Mouse (Mus musculus) hindbrain, embryonic 11.5 days (tissue): ENCODE measurements around the gene Golga1. TPM values are rescaled to one million over a fixed set of nuclear protein-coding genes. Genes with fewer than 3 reads are reported as not detected.

ENCODE experiments used
- ATAC-seq: fragments of 200-750 bp; cut with Nextera tagmentation; 2 replicates; pipeline ENCODE4 v1.8.0; 2017; ENCODE audit warnings: mild to moderate bottlenecking, moderate TSS enrichment, moderate library complexity; ENCODE audit not compliant: low FRiP score
- DNase-seq: peaks from one replicate; pipeline ENCODE4 v3.0.0-alpha.2; 2015; ENCODE audit warnings: low spot score
- H3K27ac ChIP-seq: fragments of 300-500 bp; sonication (generic); 2 replicates; pipeline ENCODE4 v1.5.1; 2014; ENCODE audit warnings: mild to moderate bottlenecking, low read depth, low read length
- H3K27me3 ChIP-seq: fragments of 300-500 bp; sonication (generic); 2 replicates; pipeline ENCODE4 v1.6.1; 2014; ENCODE audit warnings: mild to moderate bottlenecking, low read length, moderate library complexity, mixed read lengths; ENCODE audit not compliant: control insufficient read depth, insufficient read depth
- H3K36me3 ChIP-seq: fragments of 300-500 bp; sonication (generic); 2 replicates; pipeline ENCODE4 v1.6.1; 2014; ENCODE audit warnings: mild to moderate bottlenecking, low read length, moderate library complexity, mixed read lengths; ENCODE audit not compliant: control insufficient read depth, insufficient read depth
- H3K4me1 ChIP-seq: fragments of 300-500 bp; sonication (generic); replicated peaks from 2 replicates; pipeline ENCODE4 v1.6.1; 2014; ENCODE audit warnings: low read length, mixed read lengths; ENCODE audit not compliant: control insufficient read depth, insufficient read depth
- H3K4me2 ChIP-seq: fragments of 300-500 bp; sonication (generic); replicated peaks from 2 replicates; pipeline ENCODE4 v1.6.1; 2014; ENCODE audit warnings: mild to moderate bottlenecking, low read depth, low read length
- H3K4me3 ChIP-seq: fragments of 300-500 bp; sonication (generic); 2 replicates; pipeline ENCODE4 v1.5.1; 2014; ENCODE audit warnings: low read depth, low read length
- H3K9ac ChIP-seq: fragments of 300-500 bp; sonication (generic); 2 replicates; pipeline ENCODE4 v1.6.1; 2014; ENCODE audit warnings: low read depth, low read length
- H3K9me3 ChIP-seq: fragments of 300-500 bp; sonication (generic); 2 replicates; pipeline ENCODE4 v1.6.1; 2016; ENCODE audit warnings: low read length; ENCODE audit not compliant: control insufficient read depth
- WGBS: fragments of 180-500 bp; shearing (Covaris S2); extraction: QIAGEN DNeasy Blood & Tissue Kit; methylation state at CpG from one replicate; pipeline ENCODE4 v1.1.7; 2014; 5-methylcytosine and 5-hydroxymethylcytosine counted together
- polyA plus RNA-seq: library from polyadenylated mRNA; unstranded; fragments of >200 nt; fragmentation: Nextera tagmentation; extraction: Ambion mirVana; gene quantifications from 2 replicates; pipeline ENCODE4 v1.2.1, GENCODE M21; 2014

Golga1 gene
- polyA plus RNA-seq, 1 experiment from 2014 or later = 37.3 TPM

DNA sequence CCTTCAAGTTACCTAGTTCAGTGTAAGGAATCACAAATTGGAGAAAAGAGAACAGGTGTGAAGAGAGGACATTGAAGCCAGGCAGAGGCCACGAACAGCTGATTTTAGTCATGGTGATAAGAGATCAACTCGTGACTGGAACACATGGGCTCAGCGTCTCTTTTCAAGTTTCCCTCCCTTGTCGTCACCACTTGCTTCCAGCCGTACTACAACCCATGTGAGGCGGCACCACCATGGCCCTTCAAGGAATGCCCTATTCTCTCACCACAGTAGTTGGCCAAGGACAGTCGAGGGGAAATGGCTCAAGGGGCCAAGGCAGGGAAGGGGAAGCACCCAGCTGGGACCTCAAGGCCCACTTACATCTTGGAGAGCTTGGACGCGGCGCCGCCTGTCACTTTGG is 61.0 kb downstream of the Golga1 start:
- Histone ChIP-seq H3K27me3 (no peaks in the 10 kb centered on the region), H3K9ac (peak overlapping the region; percentile 91), H3K4me1 (peaks cover 13% of the 10 kb centered on the region), H3K9me3 (no peaks in the 10 kb centered on the region), H3K36me3 (peaks cover 15% of the 10 kb centered on the region), H3K4me2 (peak overlapping the region; percentile 91), H3K4me3 (peak overlapping the region; percentile 83), H3K27ac (peak overlapping the region; percentile 73)
- 0% methylated on average over 11 of the region's 11 CpGs for WGBS
- ATAC-seq (peak; percentile 7; the same call in 1 of the 2 replicates), DNase-seq (peak; percentile 56)

DNA sequence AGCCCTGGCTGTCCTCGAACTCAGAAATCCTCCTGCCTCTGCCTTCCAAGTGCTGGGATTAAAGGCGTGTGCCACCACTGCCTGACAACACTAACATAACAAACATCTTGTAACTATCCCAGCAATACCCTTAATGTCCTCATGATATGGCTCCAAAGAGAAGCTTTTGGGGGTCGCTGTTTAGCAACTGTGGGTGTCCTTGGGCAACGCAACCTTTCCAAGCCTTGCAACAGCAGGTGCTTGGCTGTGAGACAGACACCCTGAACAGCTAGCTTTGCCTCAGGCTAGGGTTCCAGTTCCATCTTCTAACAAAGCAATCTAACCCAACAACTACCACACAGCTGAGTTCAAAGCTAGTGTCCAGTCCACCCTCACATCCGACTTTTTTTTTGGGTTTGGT is 61.8 kb downstream of the Golga1 start:
- peak overlapping the region; percentile 91 for H3K9ac ChIP-seq
- no peak overlapping the region for H3K27ac ChIP-seq
- H3K4me3 ChIP-seq = peak overlapping the region; percentile 83
- H3K4me1 ChIP-seq = peaks cover 10% of the 10 kb centered on the region
- WGBS = 65% methylated on average over 5 of the region's 5 CpGs
- H3K4me2 ChIP-seq = peak overlapping the region; percentile 91
- H3K36me3 ChIP-seq = peaks cover 15% of the 10 kb centered on the region
- ATAC-seq (no peak), DNase-seq (no peak)
- H3K9me3 ChIP-seq = no peaks in the 10 kb centered on the region
- H3K27me3 ChIP-seq = no peaks in the 10 kb centered on the region

DNA sequence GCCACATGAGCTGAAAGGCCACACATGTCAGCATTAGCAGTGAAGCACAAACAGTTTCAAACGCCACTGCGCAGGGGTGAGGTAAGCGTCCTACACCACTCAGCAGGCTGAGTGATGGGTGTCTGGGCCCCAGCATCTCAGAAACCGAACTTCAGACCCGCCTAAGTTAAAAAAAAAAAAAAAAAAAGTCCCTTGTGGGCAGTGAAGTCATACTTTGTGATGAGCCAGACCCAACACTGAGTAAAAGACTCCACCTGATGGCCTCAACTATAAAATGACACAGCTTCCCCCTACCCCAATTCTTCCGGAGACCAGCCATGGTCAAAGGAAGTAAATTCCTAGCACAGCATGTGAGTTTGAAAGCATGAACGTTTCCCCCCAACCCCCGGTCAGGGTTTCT is 62.2 kb downstream of the Golga1 start:
- WGBS = 52% methylated on average over 8 of the region's 8 CpGs
- H3K4me1 ChIP-seq = peaks cover 10% of the 10 kb centered on the region
- DNase-seq (no peak), ATAC-seq (no peak)
- no peak overlapping the region for H3K9ac ChIP-seq
- no peak overlapping the region for H3K27ac ChIP-seq
- H3K36me3 ChIP-seq = peaks cover 15% of the 10 kb centered on the region
- H3K4me2 ChIP-seq = peak overlapping the region; percentile 91
- peak overlapping the region; percentile 83; the same call in 1 of the 2 replicates for H3K4me3 ChIP-seq
- no peaks in the 10 kb centered on the region for H3K27me3 ChIP-seq
- no peaks in the 10 kb centered on the region for H3K9me3 ChIP-seq

DNA sequence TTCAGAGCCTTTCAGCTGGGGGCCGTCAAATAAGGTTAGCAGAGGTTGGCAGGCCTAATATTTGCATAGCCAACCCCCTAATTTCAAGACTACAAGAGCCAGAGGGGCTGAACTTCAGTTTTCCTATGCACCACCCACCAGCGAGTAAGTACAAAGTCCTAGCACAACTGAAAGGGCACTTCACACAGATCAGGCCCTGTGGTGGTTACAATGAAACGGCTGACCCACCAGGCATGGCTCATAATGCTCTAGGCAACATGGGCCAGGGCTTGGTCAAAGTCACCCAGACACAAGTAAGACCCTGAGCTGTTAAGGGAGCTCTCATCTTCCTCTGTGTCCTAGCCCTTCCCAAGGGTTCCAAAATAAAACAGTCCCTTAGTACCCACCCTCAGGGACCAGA is 63.5 kb downstream of the Golga1 start:
- Histone ChIP-seq H3K27ac (no peak overlapping the region), H3K4me3 (no peak overlapping the region), H3K9me3 (no peaks in the 10 kb centered on the region), H3K4me2 (no peak overlapping the region), H3K4me1 (peaks cover 13% of the 10 kb centered on the region), H3K36me3 (peaks cover 15% of the 10 kb centered on the region), H3K27me3 (no peaks in the 10 kb centered on the region), H3K9ac (no peak overlapping the region)
- DNase-seq (no peak), ATAC-seq (no peak)
- WGBS = 82% methylated on average over 3 of the region's 3 CpGs

GRCm38 (mm10) chr2:39000587-39000919 is 64.8 kb downstream of the Golga1 start:
- Histone ChIP-seq H3K27ac (no peak overlapping the region), H3K27me3 (no peaks in the 10 kb centered on the region), H3K4me1 (peaks cover 11% of the 10 kb centered on the region), H3K9ac (no peak overlapping the region), H3K9me3 (no peaks in the 10 kb centered on the region), H3K4me2 (no peak overlapping the region), H3K36me3 (peaks cover 15% of the 10 kb centered on the region), H3K4me3 (no peak overlapping the region)
- ATAC-seq (no peak), DNase-seq (no peak)
- 84% methylated on average over 4 of the region's 4 CpGs for WGBS

GRCm38 (mm10) chr2:38999910-39000586 is 65.3 kb downstream of the Golga1 start:
- H3K27ac ChIP-seq = no peak overlapping the region
- H3K9ac ChIP-seq = no peak overlapping the region
- peaks cover 11% of the 10 kb centered on the region for H3K4me1 ChIP-seq
- DNase-seq (no peak), ATAC-seq (no peak)
- 75% methylated on average over 8 of the region's 8 CpGs for WGBS
- H3K27me3 ChIP-seq = no peaks in the 10 kb centered on the region
- peaks cover 15% of the 10 kb centered on the region for H3K36me3 ChIP-seq
- H3K4me3 ChIP-seq = no peak overlapping the region
- no peak overlapping the region for H3K4me2 ChIP-seq
- H3K9me3 ChIP-seq = no peaks in the 10 kb centered on the region

DNA sequence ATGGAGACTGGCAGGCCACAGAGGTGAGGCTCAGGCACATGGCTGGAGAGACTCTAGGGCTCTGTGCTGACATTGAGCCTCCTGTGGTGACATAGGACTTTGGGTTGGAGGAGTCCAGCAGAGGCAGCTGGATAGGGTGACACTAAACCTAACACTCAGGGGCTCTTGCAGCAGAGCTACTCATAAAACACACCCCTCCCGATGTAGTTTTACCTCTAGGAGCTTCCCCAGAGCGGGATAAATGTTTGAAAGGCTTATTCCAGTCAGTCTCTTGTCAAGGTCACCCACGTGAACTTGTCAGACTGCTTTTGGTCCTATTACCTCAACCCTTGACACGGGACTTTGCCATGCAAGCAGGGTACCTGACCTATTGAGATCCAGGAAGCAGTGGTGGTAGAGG is 66.0 kb downstream of the Golga1 start:
- Histone ChIP-seq H3K4me1 (peaks cover 11% of the 10 kb centered on the region), H3K27me3 (no peaks in the 10 kb centered on the region), H3K36me3 (peaks cover 15% of the 10 kb centered on the region), H3K4me3 (no peak overlapping the region), H3K4me2 (no peak overlapping the region), H3K9me3 (no peaks in the 10 kb centered on the region), H3K9ac (no peak overlapping the region), H3K27ac (no peak overlapping the region)
- no peak for DNase-seq
- no peak for ATAC-seq
- 51% methylated on average over 4 of the region's 4 CpGs for WGBS

GRCm38 (mm10) chr2:38997386-38998374 is 67.7 kb downstream of the Golga1 start, which contains the start of gene Wdr38:
Gene Wdr38, plus strand, starts transcription at chr2:38997476.
- H3K27ac ChIP-seq = no peak within 1 kb of the TSS
- H3K4me1 ChIP-seq = peaks cover 3% of the 10 kb centered on the region; the same call in 1 of the 2 replicates
- DNase-seq = peak; percentile 92
- H3K9me3 ChIP-seq = no peaks in the 10 kb centered on the region
- WGBS = 15% methylated on average over 33 of the region's 33 CpGs
- peaks cover 10% of the 10 kb centered on the region; the same call in 1 of the 2 replicates for H3K36me3 ChIP-seq
- H3K4me3 ChIP-seq = peak within 1 kb of the TSS; percentile 25
- H3K4me2 ChIP-seq = peak within 1 kb of the TSS; percentile 38
- peak within 1 kb of the TSS; percentile 34; the same call in 1 of the 2 replicates for H3K9ac ChIP-seq
- ATAC-seq = peak; percentile 89
- no peaks in the 10 kb centered on the region for H3K27me3 ChIP-seq
